Mouse (Mus musculus) megakaryocyte, embryonic 14.5 days (primary cell): ENCODE data around the gene Cnbd2.

Experiments used
- FLI1 ChIP-seq: IDR thresholded peaks from 2 replicates; pipeline ENCODE4 v1.6.1; 2012; ENCODE audit warnings: low read length, inconsistent platforms, mixed read lengths
- GATA1 ChIP-seq: IDR thresholded peaks from 3 replicates; pipeline ENCODE4 v1.6.1; 2012; ENCODE audit warnings: mixed read lengths, low read length, inconsistent platforms, borderline replicate concordance

- TF ChIP-seq GATA1: no peak
- TF ChIP-seq FLI1: no peak
These were observed 43.9 kb downstream of the Cnbd2 start for GRCm38 (mm10) chr2:156356031-156356430.
